In the genomic region with DNA sequence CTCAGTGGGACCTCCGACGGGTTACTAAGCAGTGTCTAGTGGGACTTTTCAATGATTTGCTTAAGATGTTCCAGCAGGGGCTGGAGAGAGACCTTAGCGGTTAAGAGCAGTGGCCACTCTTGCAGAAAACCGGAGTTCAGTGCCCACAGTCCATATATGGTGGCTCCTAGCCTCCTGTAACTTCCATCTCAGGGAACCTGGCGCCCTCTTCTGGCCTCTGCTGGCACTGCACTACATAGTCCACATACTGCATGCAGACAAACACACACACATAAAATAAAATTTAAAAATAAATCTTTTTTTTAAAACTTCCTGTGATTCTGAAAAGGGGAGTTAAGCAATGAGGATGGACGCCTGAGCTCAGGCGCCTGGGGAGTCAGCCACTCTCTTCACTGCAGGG, we compare ENCODE assay signal across 11 mouse cellular contexts. TPM values are rescaled to one million over a fixed set of nuclear protein-coding genes. Genes with fewer than 3 reads are reported as not detected.
DNase-seq lines count a peak whose midpoint lies in the region; ATAC-seq and TF ChIP-seq lines count a peak whose summit lies in the region.
"Had no signal": no experiment of that assay in that cellular context is flagged by ENCODE, and none has a peak within 500 bp of the region (broad histone marks: within the 10 kb centered on the region; RNA-seq: fewer than 3 reads in every experiment).

No protein-coding gene starts in this region.

- no peak for DNase-seq in forebrain, postnatal 0 days
- peak; percentile 24 for DNase-seq in lung, postnatal 10 days
- DNase-seq in lung, postnatal 4 days: no peak
- DNase-seq in thymus, postnatal 25 days: peak; percentile 35
- no peak for DNase-seq in adrenal gland, postnatal 10 days
- no peak for DNase-seq in left cerebral cortex, postnatal 4 days

- peak; percentile 32; the same call in 1 of the 2 replicates for TF ChIP-seq CTCF in forebrain, postnatal 0 days (IDR thresholded peaks at IDR 0.05; ENCODE audit: low read depth)

- no peaks in the 10 kb centered on the region for H3K36me3 ChIP-seq in forebrain, postnatal 0 days (ENCODE audit: insufficient read depth)
- no peaks in the 10 kb centered on the region for H3K36me3 ChIP-seq in forebrain, embryonic 16.5 days (ENCODE audit: control insufficient read depth, insufficient read depth)
- H3K36me3 ChIP-seq: embryonic facial prominence, embryonic 15.5 days; midbrain, embryonic 13.5 days had no signal

- no peak overlapping the region for H3K4me2 ChIP-seq in forebrain, postnatal 0 days (ENCODE audit: low read depth)
- no peak overlapping the region for H3K4me2 ChIP-seq in forebrain, embryonic 16.5 days (ENCODE audit: low read length)
- H3K4me2 ChIP-seq: embryonic facial prominence, embryonic 15.5 days; midbrain, embryonic 13.5 days had no signal

- H3K4me1 ChIP-seq in forebrain, postnatal 0 days (ENCODE audit: insufficient read depth): no peaks in the 10 kb centered on the region
- no peaks in the 10 kb centered on the region for H3K4me1 ChIP-seq in forebrain, embryonic 16.5 days (replicated peaks; ENCODE audit: control insufficient read depth, insufficient read depth, low read length)
- H3K4me1 ChIP-seq: embryonic facial prominence, embryonic 15.5 days; midbrain, embryonic 13.5 days had no signal

- no peak overlapping the region for H3K27ac ChIP-seq in forebrain, postnatal 0 days (ENCODE audit: low read depth, low read length)
- H3K27ac ChIP-seq in forebrain, embryonic 16.5 days (ENCODE audit: low read length): no peak overlapping the region
- H3K27ac ChIP-seq: embryonic facial prominence, embryonic 15.5 days; midbrain, embryonic 13.5 days had no signal

- H3K9me3 ChIP-seq in forebrain, postnatal 0 days (ENCODE audit: low read length): no peaks in the 10 kb centered on the region
- H3K9me3 ChIP-seq in forebrain, embryonic 16.5 days (ENCODE audit: control insufficient read depth, low read length): no peaks in the 10 kb centered on the region
- H3K9me3 ChIP-seq: embryonic facial prominence, embryonic 15.5 days; midbrain, embryonic 13.5 days had no signal

- no peak overlapping the region for H3K9ac ChIP-seq in forebrain, postnatal 0 days
- H3K9ac ChIP-seq in forebrain, embryonic 16.5 days (replicated peaks; ENCODE audit: low read depth, low read length): no peak overlapping the region
- H3K9ac ChIP-seq: embryonic facial prominence, embryonic 15.5 days; midbrain, embryonic 13.5 days had no signal

- no peak for ATAC-seq in forebrain, postnatal 0 days
- ATAC-seq in forebrain, embryonic 16.5 days: no peak
- ATAC-seq in erythroid progenitor cell, adult 5-6 weeks (replicated peaks; ENCODE audit: low FRiP score, poor library complexity, severe bottlenecking): 0 out of 2 replicates have a peak, but pooled peaks have one; percentile 52
- ATAC-seq: midbrain, embryonic 13.5 days had no signal

- WGBS in forebrain, postnatal 0 days: 75% methylated on average over 7 of the region's 7 CpGs
- 81% methylated on average over 7 of the region's 7 CpGs for WGBS in forebrain, embryonic 16.5 days

- H3K27me3 ChIP-seq in forebrain, postnatal 0 days (ENCODE audit: insufficient read depth, low read length): no peaks in the 10 kb centered on the region
- no peaks in the 10 kb centered on the region for H3K27me3 ChIP-seq in forebrain, embryonic 16.5 days (replicated peaks; ENCODE audit: control insufficient read depth, insufficient read depth, low read length)
- H3K27me3 ChIP-seq: embryonic facial prominence, embryonic 15.5 days; midbrain, embryonic 13.5 days had no signal

- H3K4me3 ChIP-seq in forebrain, postnatal 0 days (ENCODE audit: low read depth, low read length): no peak overlapping the region
- no peak overlapping the region for H3K4me3 ChIP-seq in forebrain, embryonic 16.5 days (replicated peaks; ENCODE audit: low read length)
- H3K4me3 ChIP-seq: embryonic facial prominence, embryonic 15.5 days; midbrain, embryonic 13.5 days had no signal

- intact Hi-C loops in left cerebral cortex, postnatal 4 days (cut with DNase I): no loop called here

RNA-seq across cellular contexts. Expression of a gene that starts 6.3 kb away (rescaled TPM):
- total RNA-seq in forebrain, postnatal 0 days (2014; rRNA removed): not detected in 2 replicates
- not detected in 2 replicates for polyA plus RNA-seq in forebrain, postnatal 0 days (2015; fragmentation: Nextera tagmentation; extraction: Ambion mirVana)
- not detected in 2 replicates for polyA plus RNA-seq in forebrain, embryonic 16.5 days (2015; fragmentation: Nextera tagmentation; extraction: Ambion mirVana)
- not detected in 2 replicates for total RNA-seq in erythroid progenitor cell, adult 5-6 weeks (2015; ENCODE audit: low replicate concordance)
- not detected in 2 replicates for total RNA-seq in erythroid progenitor cell, adult 5-6 weeks (2017; ENCODE audit: low replicate concordance)
- not detected for total RNA-seq in adrenal gland, postnatal 10 days (2021)
- total RNA-seq in left cerebral cortex, postnatal 4 days (2021): not detected
- polyA plus RNA-seq: embryonic facial prominence, embryonic 15.5 days; heart, embryonic 14.5 days; midbrain, embryonic 13.5 days had no signal

RNA-seq across cellular contexts. Expression of a gene that starts 15.4 kb away (rescaled TPM):
- total RNA-seq in forebrain, postnatal 0 days (2014; rRNA removed): 6.5 and 9.0 TPM in 2 replicates
- polyA plus RNA-seq in forebrain, postnatal 0 days (2015; fragmentation: Nextera tagmentation; extraction: Ambion mirVana): 4.4 and 5.5 TPM in 2 replicates
- 2.6 and 4.4 TPM in 2 replicates for polyA plus RNA-seq in forebrain, embryonic 16.5 days (2015; fragmentation: Nextera tagmentation; extraction: Ambion mirVana)
- not detected in 2 replicates for total RNA-seq in erythroid progenitor cell, adult 5-6 weeks (2015; ENCODE audit: low replicate concordance)
- not detected in 2 replicates for total RNA-seq in erythroid progenitor cell, adult 5-6 weeks (2017; ENCODE audit: low replicate concordance)
- 1 to 10 TPM; 1.5 to 3.6 TPM for total RNA-seq in adrenal gland, postnatal 10 days (2021)
- 10 to 100 TPM in 1 of 2 experiments, 1 to 10 TPM in 1; 8.2 to 11.1 TPM for total RNA-seq in left cerebral cortex, postnatal 4 days (2021)
- polyA plus RNA-seq: heart, embryonic 14.5 days had no signal

RNA-seq across cellular contexts. Expression of a gene that starts 28.6 kb away (rescaled TPM):
- total RNA-seq in forebrain, postnatal 0 days (2014; rRNA removed): not detected in 2 replicates
- polyA plus RNA-seq in forebrain, postnatal 0 days (2015; fragmentation: Nextera tagmentation; extraction: Ambion mirVana): not detected in 2 replicates
- polyA plus RNA-seq in forebrain, embryonic 16.5 days (2015; fragmentation: Nextera tagmentation; extraction: Ambion mirVana): not detected in 2 replicates
- total RNA-seq in erythroid progenitor cell, adult 5-6 weeks (2015; ENCODE audit: low replicate concordance): not detected in 2 replicates
- total RNA-seq in erythroid progenitor cell, adult 5-6 weeks (2017; ENCODE audit: low replicate concordance): not detected in 2 replicates
- under 1 TPM; 0.48 to 0.66 TPM for total RNA-seq in adrenal gland, postnatal 10 days (2021)
- total RNA-seq in left cerebral cortex, postnatal 4 days (2021): under 1 TPM; 0.36 to 0.38 TPM
- polyA plus RNA-seq: heart, embryonic 14.5 days; midbrain, embryonic 13.5 days had no signal

RNA-seq across cellular contexts. Expression of a gene that starts 57.7 kb away (rescaled TPM):
- 0.15 TPM in 1 of 2 replicates, not detected in the other for total RNA-seq in forebrain, postnatal 0 days (2014; rRNA removed)
- 0.04 TPM in 1 of 2 replicates, not detected in the other for polyA plus RNA-seq in forebrain, postnatal 0 days (2015; fragmentation: Nextera tagmentation; extraction: Ambion mirVana)
- not detected in 2 replicates for polyA plus RNA-seq in forebrain, embryonic 16.5 days (2015; fragmentation: Nextera tagmentation; extraction: Ambion mirVana)
- total RNA-seq in erythroid progenitor cell, adult 5-6 weeks (2015; ENCODE audit: low replicate concordance): not detected in 2 replicates
- total RNA-seq in erythroid progenitor cell, adult 5-6 weeks (2017; ENCODE audit: low replicate concordance): not detected in 2 replicates
- under 1 TPM; 0.21 to 0.39 TPM for total RNA-seq in adrenal gland, postnatal 10 days (2021)
- not detected for total RNA-seq in left cerebral cortex, postnatal 4 days (2021)
- polyA plus RNA-seq: embryonic facial prominence, embryonic 15.5 days; heart, embryonic 14.5 days; midbrain, embryonic 13.5 days had no signal

Comparison
In these comparisons a context has a peak if more than half of its experiments do, and no peak if none do; other contexts are left out.
1. DNase-seq: peak in lung, postnatal 10 days (single experiment) and thymus, postnatal 25 days (single experiment); none in forebrain, postnatal 0 days (single experiment), lung, postnatal 4 days (0 of 2), adrenal gland, postnatal 10 days (single experiment) and left cerebral cortex, postnatal 4 days (single experiment).